Mouse (Mus musculus) c-Kit-positive CD71-positive TER-119-positive erythroid progenitor cells, embryonic 14.5 days (primary cell): ENCODE results near the gene Fads6.

Source experiments
- DNase-seq: peaks from one replicate; pipeline ENCODE4 v3.0.0-alpha.2; 2013; ENCODE audit warnings: low spot score

Fads6 gene

GRCm38 (mm10) chr11:115257775-115258510, 39.5 kb downstream of the Fads6 start:
- no peak for DNase-seq

- no peak for DNase-seq
Observed at GRCm38 (mm10) chr11:115251258-115251657, 46.2 kb downstream of the Fads6 start.

GRCm38 (mm10) chr11:115250405-115251090, 46.9 kb downstream of the Fads6 start:
- no peak for DNase-seq

- DNase-seq, result no peak
Observed at GRCm38 (mm10) chr11:115249721-115250404, 47.6 kb downstream of the Fads6 start.

- DNase-seq, result no peak
Observed at GRCm38 (mm10) chr11:115247945-115248344, 49.5 kb downstream of the Fads6 start.

GRCm38 (mm10) chr11:115247240-115247639, 50.2 kb downstream of the Fads6 start:
- DNase-seq, result no peak

GRCm38 (mm10) chr11:115246386-115246785, 51.1 kb downstream of the Fads6 start:
- no peak for DNase-seq

GRCm38 (mm10) chr11:115244840-115245239, 52.6 kb downstream of the Fads6 start:
- DNase-seq, result no peak

- no peak for DNase-seq
Observed at GRCm38 (mm10) chr11:115243783-115244182, 53.7 kb downstream of the Fads6 start.

GRCm38 (mm10) chr11:115242746-115243145, 54.7 kb downstream of the Fads6 start:
- DNase-seq, result no peak

GRCm38 (mm10) chr11:115241402-115241801, 56.1 kb downstream of the Fads6 start:
- DNase-seq, result no peak

GRCm38 (mm10) chr11:115236570-115236969, 60.9 kb downstream of the Fads6 start:
- DNase-seq, result no peak

GRCm38 (mm10) chr11:115234320-115235044, 63.0 kb downstream of the Fads6 start:
- no peak for DNase-seq

- no peak for DNase-seq
Observed at GRCm38 (mm10) chr11:115233526-115234290, 63.8 kb downstream of the Fads6 start.

GRCm38 (mm10) chr11:115232889-115233288, 64.6 kb downstream of the Fads6 start:
- DNase-seq, result no peak

- DNase-seq, result no peak
Observed at GRCm38 (mm10) chr11:115231924-115232323, 65.5 kb downstream of the Fads6 start.

- DNase-seq, result no peak
Observed at GRCm38 (mm10) chr11:115231168-115231915, 66.1 kb downstream of the Fads6 start.
